Mouse (Mus musculus) cerebellum, adult (tissue): Measurements from ENCODE around the gene Dusp22.

Experiments used
- ATAC-seq: cut with Nextera tagmentation; 2 replicates; pipeline ENCODE4 v1.9.2; 2017; ENCODE audit warnings: mild to moderate bottlenecking, moderate library complexity, mixed read lengths; ENCODE audit not compliant: insufficient number of reproducible peaks, low FRiP score, low TSS enrichment

Dusp22 gene

GRCm38 (mm10) chr13:30713621-30714020 is 53.8 kb downstream of the Dusp22 start:
- ATAC-seq = no peak

DNA sequence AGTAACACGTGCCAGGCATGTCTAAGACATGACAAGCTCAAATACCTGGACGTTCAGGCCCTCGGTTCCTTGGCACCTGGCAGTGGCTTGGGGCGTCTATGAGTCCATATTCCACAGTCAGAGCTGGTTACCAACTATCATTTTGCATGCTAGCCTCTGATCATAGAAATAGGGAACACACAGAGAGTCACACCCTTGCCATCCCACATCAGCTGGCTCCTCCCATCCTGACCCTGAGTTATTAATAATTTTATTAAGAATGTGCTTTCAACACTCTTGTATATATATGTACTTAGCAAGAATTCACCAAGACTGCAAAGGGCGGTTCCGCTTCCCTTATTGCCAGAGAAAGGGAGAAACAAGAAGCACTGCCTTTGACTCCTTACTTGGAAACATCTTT is 54.8 kb downstream of the Dusp22 start:
- ATAC-seq = no peak

DNA sequence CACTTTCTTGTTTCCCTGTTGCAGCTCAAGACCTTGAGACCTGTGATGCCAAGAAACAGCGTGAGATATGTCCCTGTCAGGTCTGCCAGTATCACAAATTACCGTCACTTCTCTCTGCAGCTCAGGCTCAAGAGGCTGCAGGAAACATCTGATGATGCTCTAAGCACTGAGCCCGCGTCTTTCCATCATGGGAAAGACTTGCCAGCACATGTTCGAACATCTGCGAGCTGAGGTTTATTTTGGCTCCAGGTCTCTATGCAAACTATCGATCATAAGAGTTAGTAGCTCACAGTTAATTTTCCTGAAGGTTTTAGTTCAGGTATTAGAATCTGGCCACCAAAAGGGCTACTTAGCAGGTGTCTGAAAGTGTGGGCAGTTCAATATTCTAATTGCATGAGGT is 55.3 kb downstream of the Dusp22 start:
- no peak for ATAC-seq

- no peak for ATAC-seq
These were observed 55.8 kb downstream of the Dusp22 start for GRCm38 (mm10) chr13:30715573-30715972.

GRCm38 (mm10) chr13:30716611-30717010 is 56.8 kb downstream of the Dusp22 start:
- ATAC-seq = no peak

- no peak for ATAC-seq
These were observed 62.8 kb downstream of the Dusp22 start for GRCm38 (mm10) chr13:30722601-30723000.

DNA sequence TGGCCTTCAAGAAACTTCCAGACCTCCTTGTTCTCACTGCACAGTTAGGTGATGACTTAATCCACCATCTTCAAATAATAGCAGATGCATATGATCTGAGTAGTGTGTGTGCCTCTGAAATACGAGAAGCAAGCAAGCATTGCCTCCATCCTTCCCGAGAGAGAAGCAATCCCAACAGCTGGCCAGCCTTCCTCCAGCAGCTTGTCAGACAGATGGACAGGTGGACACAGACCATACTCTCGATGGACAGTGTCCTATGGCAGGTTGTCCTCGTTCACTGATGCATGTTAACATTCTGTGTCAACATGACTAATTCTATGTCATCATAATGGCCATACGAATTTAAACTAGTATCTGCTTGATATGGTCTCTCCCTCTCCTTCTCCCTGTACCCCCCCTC is 63.5 kb downstream of the Dusp22 start:
- no peak for ATAC-seq

GRCm38 (mm10) chr13:30723858-30724257 is 64.1 kb downstream of the Dusp22 start:
- ATAC-seq = no peak

DNA sequence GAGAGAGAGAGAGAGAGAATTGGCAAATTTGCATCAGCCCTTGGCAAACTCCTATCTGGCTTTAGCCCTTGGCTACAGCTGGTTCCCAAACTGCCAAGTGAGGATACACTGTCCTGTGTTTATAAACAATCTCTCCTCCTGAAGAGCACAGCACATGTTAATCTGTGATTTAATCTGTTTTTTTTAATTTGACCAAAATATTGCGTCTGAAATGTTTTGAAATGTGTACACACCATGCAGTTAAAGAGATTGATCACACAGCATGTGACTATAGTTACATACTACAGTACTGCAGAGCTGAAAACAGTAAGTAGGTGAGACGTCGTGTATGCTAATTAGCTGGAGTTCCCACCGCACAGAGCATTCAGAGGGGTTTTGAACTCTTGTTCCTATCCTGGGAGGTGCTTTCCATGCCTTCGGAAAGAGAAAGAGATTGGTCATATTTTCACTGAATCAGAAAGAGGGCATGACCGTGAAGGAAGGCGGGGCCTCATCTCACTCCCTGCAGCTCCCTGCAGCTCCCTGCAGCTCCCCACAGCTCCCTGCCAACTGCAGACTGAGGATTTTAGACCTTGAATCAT is 65.0 kb downstream of the Dusp22 start:
- 0 out of 2 replicates have a peak, but pooled peaks have one; percentile 40 for ATAC-seq

GRCm38 (mm10) chr13:30726879-30727278 is 67.1 kb downstream of the Dusp22 start:
- no peak for ATAC-seq

- ATAC-seq = no peak
These were observed 68.4 kb downstream of the Dusp22 start for GRCm38 (mm10) chr13:30728155-30728554.

- ATAC-seq = no peak
These were observed 69.4 kb downstream of the Dusp22 start for GRCm38 (mm10) chr13:30729245-30729644.

GRCm38 (mm10) chr13:30730104-30730793 is 70.5 kb downstream of the Dusp22 start:
- no peak for ATAC-seq

DNA sequence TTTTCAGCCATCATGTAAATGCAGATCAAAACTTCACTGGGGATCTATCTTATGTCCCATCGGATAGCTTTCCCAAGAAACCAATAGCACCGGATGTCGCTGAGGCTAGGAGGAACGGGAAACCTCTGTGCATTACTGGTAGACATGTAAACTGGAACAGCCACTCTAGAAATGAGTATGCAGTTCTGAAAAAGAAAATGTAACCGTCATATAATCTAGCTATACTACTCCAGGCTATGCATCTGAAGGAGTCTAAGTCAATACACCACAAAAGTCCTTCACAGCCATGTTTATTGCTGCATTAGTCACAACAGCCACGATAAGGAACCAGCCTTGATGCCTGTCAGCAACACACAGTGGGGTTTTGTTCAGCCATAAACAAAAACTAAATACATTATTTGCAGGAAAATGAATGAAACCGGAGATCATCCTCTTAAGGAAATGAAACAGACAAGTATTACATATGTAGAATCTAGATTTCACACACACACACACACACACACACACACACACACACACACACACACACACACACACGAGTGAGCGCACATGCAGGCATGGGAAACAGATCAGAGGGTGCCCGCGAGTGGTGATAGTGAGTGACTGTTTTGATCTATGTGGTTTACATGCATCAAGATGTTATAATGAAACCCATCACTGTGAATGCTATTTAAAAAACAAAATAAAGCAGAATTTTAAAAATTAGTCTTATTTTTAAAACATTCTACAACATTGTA is 73.1 kb downstream of the Dusp22 start:
- no peak for ATAC-seq

GRCm38 (mm10) chr13:30736721-30737120 is 76.9 kb downstream of the Dusp22 start:
- ATAC-seq = no peak

GRCm38 (mm10) chr13:30737257-30737656 is 77.5 kb downstream of the Dusp22 start:
- ATAC-seq = no peak

DNA sequence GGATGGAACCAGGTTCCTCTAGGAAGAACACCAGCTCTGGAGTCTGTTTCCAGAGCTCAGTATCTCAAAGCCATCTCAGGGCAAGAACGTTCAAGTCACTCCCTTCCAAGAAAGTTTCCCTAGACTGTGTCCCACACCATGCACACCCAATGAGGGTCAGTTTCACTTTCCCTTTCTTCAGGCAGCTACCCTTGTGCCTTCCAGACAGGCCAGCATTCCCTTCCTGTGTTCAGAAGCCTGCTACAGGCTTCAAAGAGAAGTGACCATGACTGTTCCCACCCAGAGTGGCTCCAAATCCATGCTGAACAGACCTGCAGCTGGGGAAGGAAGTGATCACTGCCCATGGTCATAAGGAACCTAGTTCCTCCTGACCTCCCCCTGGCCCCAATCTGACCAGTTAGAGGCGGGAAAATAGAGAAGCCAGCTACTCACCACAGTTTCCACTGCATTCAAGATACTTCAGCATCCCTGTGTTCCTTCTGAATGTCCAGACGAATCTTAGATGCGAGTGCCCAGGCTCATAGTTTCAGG is 78.6 kb downstream of the Dusp22 start:
- no peak for ATAC-seq

DNA sequence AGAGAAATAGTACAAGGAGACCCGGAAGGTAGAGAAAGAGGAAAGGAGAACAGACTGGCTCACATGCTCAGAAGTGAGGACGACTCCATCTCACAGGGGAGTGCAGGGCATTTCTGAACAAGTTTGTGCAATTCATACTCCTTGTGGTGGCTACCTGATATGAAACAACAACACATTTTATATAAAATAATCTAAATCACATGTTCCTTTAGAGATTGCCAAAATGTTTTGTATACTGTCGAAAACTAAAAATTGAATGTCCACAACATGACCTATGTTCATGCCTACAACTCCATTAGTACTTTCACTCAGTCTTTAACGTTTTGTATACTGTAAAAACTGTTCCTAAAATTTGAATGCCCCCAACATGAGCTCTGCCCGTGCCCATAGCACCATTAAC is 81.4 kb downstream of the Dusp22 start:
- no peak for ATAC-seq

DNA sequence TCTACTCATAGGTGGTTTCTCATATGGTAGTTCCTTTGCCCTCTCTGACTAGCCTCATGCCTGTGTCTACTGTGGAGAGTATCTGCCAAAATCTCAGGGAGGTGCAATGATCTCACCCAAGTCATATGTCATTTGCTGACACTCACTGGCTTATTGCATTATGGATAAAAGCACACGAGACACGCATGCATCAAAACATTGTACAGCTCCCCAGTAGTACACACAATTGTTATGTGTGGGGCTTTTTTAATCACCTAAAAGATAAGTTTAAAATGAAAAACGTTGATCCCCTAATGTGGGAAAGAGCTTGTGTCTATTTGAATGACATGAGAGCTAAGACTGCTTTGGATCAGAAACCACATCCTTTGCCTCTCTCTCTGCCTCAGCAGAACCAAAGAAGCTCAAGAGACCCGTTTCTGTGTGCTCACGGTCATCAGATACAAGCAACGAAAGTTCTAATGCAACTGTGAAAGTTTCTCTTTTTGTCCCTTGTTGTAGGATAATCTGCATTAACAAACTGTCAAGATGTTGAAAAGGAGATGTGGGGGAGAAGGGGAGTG is 82.7 kb downstream of the Dusp22 start:
- ATAC-seq = no peak

DNA sequence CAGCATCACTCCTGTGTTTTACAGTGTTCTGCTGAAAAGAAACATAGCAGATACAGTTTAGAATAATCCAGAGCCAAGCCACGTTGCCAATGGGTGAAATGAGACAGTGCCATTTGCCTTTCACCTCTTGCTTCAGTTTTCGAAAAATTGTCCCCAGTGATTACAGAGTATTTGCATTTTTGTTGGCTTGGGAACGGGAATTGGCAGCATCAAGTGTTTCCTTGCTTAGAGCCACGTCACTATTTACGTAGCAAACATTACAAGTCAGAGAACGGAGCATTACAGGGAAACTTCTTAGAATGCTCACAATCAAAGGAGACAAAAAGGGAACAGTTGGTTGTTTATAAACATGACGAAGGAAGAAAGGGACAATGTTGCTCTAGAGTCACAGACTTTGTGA is 85.3 kb downstream of the Dusp22 start:
- ATAC-seq = no peak

- ATAC-seq = no peak
These were observed 87.3 kb downstream of the Dusp22 start for GRCm38 (mm10) chr13:30747068-30747467.
